Comparison of ENCODE assay signal across 8 mouse cellular contexts in the genomic region with DNA sequence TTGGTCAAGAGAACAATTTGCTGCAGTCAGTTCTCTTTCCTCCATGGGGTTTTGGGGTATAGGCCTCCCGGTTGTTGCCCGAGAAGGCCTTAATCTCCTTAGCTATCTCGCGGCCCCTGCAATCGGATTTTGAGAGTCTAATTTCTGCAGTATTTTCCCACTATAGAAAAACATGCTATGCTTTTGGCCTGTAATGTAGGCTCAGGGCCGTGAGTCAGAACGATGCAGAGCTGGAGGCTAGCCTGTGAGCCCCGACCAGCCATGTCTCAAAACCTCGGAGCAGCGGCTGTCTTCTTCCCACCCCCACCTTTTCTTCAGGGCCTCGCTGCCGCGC. TPM values are rescaled to one million over a fixed set of nuclear protein-coding genes. Genes with fewer than 3 reads are reported as not detected.
DNase-seq lines count a peak whose midpoint lies in the region; ATAC-seq and TF ChIP-seq lines count a peak whose summit lies in the region.

No protein-coding gene starts in this region.

- no peak for TF ChIP-seq POLR2A in liver, adult 2 months (IDR thresholded peaks at IDR 0.05; ENCODE audit: extremely low read depth, insufficient read depth, low read length)

- 2% methylated on average over 13 of the region's 13 CpGs for WGBS in liver, adult 2 months
- under 1% methylated on average over 13 of the region's 13 CpGs for WGBS in embryonic facial prominence, embryonic 12.5 days
- 1% methylated on average over 13 of the region's 13 CpGs for WGBS in intestine, embryonic 15.5 days
- WGBS in neural tube, embryonic 14.5 days = 1% methylated on average over 13 of the region's 13 CpGs

- intact Hi-C loops in left cerebral cortex, postnatal 10 days (cut with DNase I) = no loop called here

- peak overlapping the region; percentile 93 for H3K9ac ChIP-seq in liver, adult 2 months (ENCODE audit: low read depth, low read length)
- peak overlapping the region; percentile 99 for H3K9ac ChIP-seq in embryonic facial prominence, embryonic 12.5 days
- H3K9ac ChIP-seq in intestine, embryonic 15.5 days = peak overlapping the region; percentile 100
- H3K9ac ChIP-seq in neural tube, embryonic 14.5 days (replicated peaks; ENCODE audit: low read depth, low read length) = peak overlapping the region; percentile 98

- H3K79me2 ChIP-seq in liver, adult 2 months (ENCODE audit: control insufficient read depth, insufficient read depth, low read length) = peaks cover 17% of the 10 kb centered on the region; the same call in 1 of the 2 replicates

- peak overlapping the region; percentile 96 for H3K4me2 ChIP-seq in embryonic facial prominence, embryonic 12.5 days (replicated peaks)
- peak overlapping the region; percentile 82 for H3K4me2 ChIP-seq in intestine, embryonic 15.5 days (replicated peaks)
- peak overlapping the region; percentile 87 for H3K4me2 ChIP-seq in neural tube, embryonic 14.5 days (ENCODE audit: low read depth, low read length)

- no peaks in the 10 kb centered on the region for H3K9me3 ChIP-seq in embryonic facial prominence, embryonic 12.5 days
- H3K9me3 ChIP-seq in intestine, embryonic 15.5 days = no peaks in the 10 kb centered on the region
- H3K9me3 ChIP-seq in neural tube, embryonic 14.5 days (ENCODE audit: control insufficient read depth, low read length) = no peaks in the 10 kb centered on the region

- no peaks in the 10 kb centered on the region for H3K27me3 ChIP-seq in liver, adult 2 months (ENCODE audit: control insufficient read depth, insufficient read depth, low read length)
- H3K27me3 ChIP-seq in embryonic facial prominence, embryonic 12.5 days = no peaks in the 10 kb centered on the region
- no peaks in the 10 kb centered on the region for H3K27me3 ChIP-seq in intestine, embryonic 15.5 days (replicated peaks)
- no peaks in the 10 kb centered on the region for H3K27me3 ChIP-seq in neural tube, embryonic 14.5 days (ENCODE audit: control insufficient read depth, insufficient read depth, low read length)

- H3K36me3 ChIP-seq in liver, adult 2 months (ENCODE audit: control insufficient read depth, insufficient read depth, low read length) = peaks cover 5% of the 10 kb centered on the region; the same call in 1 of the 2 replicates
- peaks cover 19% of the 10 kb centered on the region for H3K36me3 ChIP-seq in embryonic facial prominence, embryonic 12.5 days
- peaks cover 3% of the 10 kb centered on the region; the same call in 1 of the 2 replicates for H3K36me3 ChIP-seq in intestine, embryonic 15.5 days
- H3K36me3 ChIP-seq in neural tube, embryonic 14.5 days (ENCODE audit: control insufficient read depth, insufficient read depth, low read length) = no peaks in the 10 kb centered on the region; the same call in 1 of the 2 replicates

- TF ChIP-seq CTCF in liver, adult 2 months (IDR thresholded peaks at IDR 0.05; ENCODE audit: low read depth, low read length) = no peak

- H3K4me3 ChIP-seq in liver, adult 2 months (ENCODE audit: insufficient read depth, low read depth, low read length) = peak overlapping the region; percentile 100
- peak overlapping the region; percentile 92 for H3K4me3 ChIP-seq in embryonic facial prominence, embryonic 12.5 days
- H3K4me3 ChIP-seq in intestine, embryonic 15.5 days (replicated peaks) = peak overlapping the region; percentile 99
- peak overlapping the region; percentile 90 for H3K4me3 ChIP-seq in neural tube, embryonic 14.5 days (ENCODE audit: low read depth, low read length)

- no peak for ATAC-seq in embryonic facial prominence, embryonic 12.5 days (ENCODE audit: insufficient number of reproducible peaks, insufficient read depth, low FRiP score, low TSS enrichment)
- ATAC-seq in intestine, embryonic 15.5 days = no peak
- no peak for ATAC-seq in neural tube, embryonic 14.5 days (ENCODE audit: low read depth)

- DNase-seq in liver, adult 2 months (ENCODE audit: extremely low read depth, low read depth, low spot score) = peak; percentile 36
- no peak for DNase-seq in liver
- DNase-seq in thymus, postnatal 25 days = no peak
- no peak for DNase-seq in left cerebral cortex, postnatal 10 days (ENCODE audit: extremely low spot score in 1 of 2, low spot score in 2 of 2)
- no peak for DNase-seq in MN1 (ENCODE audit: low spot score)

- peaks cover 16% of the 10 kb centered on the region for H3K4me1 ChIP-seq in liver, adult 2 months (ENCODE audit: control insufficient read depth, insufficient read depth, low read length)
- peaks cover 30% of the 10 kb centered on the region for H3K4me1 ChIP-seq in embryonic facial prominence, embryonic 12.5 days
- peaks cover 20% of the 10 kb centered on the region for H3K4me1 ChIP-seq in intestine, embryonic 15.5 days (replicated peaks)
- peaks cover 31% of the 10 kb centered on the region for H3K4me1 ChIP-seq in neural tube, embryonic 14.5 days (ENCODE audit: control insufficient read depth, insufficient read depth, low read length)

- H3K27ac ChIP-seq in liver, adult 2 months (replicated peaks; ENCODE audit: insufficient read depth, low read depth, low read length) = peak overlapping the region; percentile 98
- peak overlapping the region; percentile 100 for H3K27ac ChIP-seq in embryonic facial prominence, embryonic 12.5 days
- H3K27ac ChIP-seq in intestine, embryonic 15.5 days = peak overlapping the region; percentile 99
- H3K27ac ChIP-seq in neural tube, embryonic 14.5 days (ENCODE audit: low read depth, low read length) = peak overlapping the region; percentile 99

RNA-seq across cellular contexts. Expression of a gene that starts 0.6 kb away (rescaled TPM):
- 123 and 142 TPM in 2 replicates for total RNA-seq in liver, adult 2 months (2014; rRNA removed)
- polyA plus RNA-seq in liver, adult 2 months (2012; rRNA removed) = 45.6 and 51.7 TPM in 2 replicates
- polyA plus RNA-seq in embryonic facial prominence, embryonic 12.5 days (2016; fragmentation: Nextera tagmentation; extraction: Ambion mirVana) = 722 and 756 TPM in 2 replicates
- polyA plus RNA-seq in intestine, embryonic 15.5 days (2015; fragmentation: Nextera tagmentation; extraction: Ambion mirVana) = 462 and 512 TPM in 2 replicates
- 439 and 545 TPM in 2 replicates for polyA plus RNA-seq in neural tube, embryonic 14.5 days (2014; fragmentation: Nextera tagmentation; extraction: Ambion mirVana)
- 100 to 1,000 TPM; 338 to 346 TPM for total RNA-seq in left cerebral cortex, postnatal 10 days (2021)
